In the genomic region with DNA sequence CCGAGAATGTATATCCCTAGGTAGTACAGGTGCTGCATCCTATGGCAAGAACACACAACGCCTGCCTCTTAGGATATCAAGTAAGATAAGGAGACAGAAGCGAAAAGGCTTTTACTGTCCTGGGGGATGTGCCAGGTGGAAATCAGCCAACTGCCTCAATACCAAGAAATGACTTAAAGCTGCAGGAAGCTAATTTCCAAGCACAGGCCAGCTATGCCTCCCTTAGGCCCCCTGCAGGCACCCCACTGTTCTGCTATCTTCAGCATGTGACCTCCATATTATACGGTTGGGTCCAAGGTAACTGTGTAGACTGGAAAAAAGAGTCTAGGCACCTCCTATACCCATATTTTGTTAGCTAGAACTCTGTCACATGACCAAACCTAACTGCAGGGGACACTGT, we compare ENCODE assay signal across 11 mouse cellular contexts. TPM values are rescaled to one million over a fixed set of nuclear protein-coding genes. Genes with fewer than 3 reads are reported as not detected.
DNase-seq lines count a peak whose midpoint lies in the region; TF ChIP-seq lines count a peak whose summit lies in the region.
"Had no signal": no experiment of that assay in that cellular context is flagged by ENCODE, and none has a peak within 500 bp of the region (broad histone marks: within the 10 kb centered on the region; RNA-seq: fewer than 3 reads in every experiment).

No protein-coding gene starts in this region.

- intact Hi-C loops in left cerebral cortex, adult 2 months (cut with DNase I), result no loop called here
- intact Hi-C loops in left cerebral cortex, postnatal 25 days (cut with DNase I), result no loop called here

- no peak overlapping the region for H3K4me2 ChIP-seq in CH12.LX (ENCODE audit: insufficient read depth, low read depth, poor library complexity, severe bottlenecking)
- H3K4me2 ChIP-seq: embryonic facial prominence, embryonic 12.5 days; lung, embryonic 15.5 days had no signal

- TF ChIP-seq RAD21 in CH12.LX (IDR thresholded peaks at IDR 0.05; ENCODE audit: low read depth, low read length), result peak; percentile 9

- TF ChIP-seq EP300 in CH12.LX (IDR thresholded peaks at IDR 0.05; ENCODE audit: low read length), result no peak

- peaks cover 30 to 63% of the 10 kb centered on the region in 2 experiments for H3K4me1 ChIP-seq in CH12.LX (ENCODE audit: control insufficient read depth in 1 of 2, insufficient read depth in 2 of 2)
- H3K4me1 ChIP-seq: embryonic facial prominence, embryonic 12.5 days had no signal

- H3K9ac ChIP-seq in CH12.LX (ENCODE audit: insufficient read depth, low read depth), result no peak overlapping the region
- H3K9ac ChIP-seq: embryonic facial prominence, embryonic 12.5 days; lung, embryonic 15.5 days had no signal

- peaks cover 0 to 37% of the 10 kb centered on the region in 2 experiments for H3K36me3 ChIP-seq in CH12.LX (replicated peaks in 1 of 2; ENCODE audit: control insufficient read depth in 1 of 2, insufficient read depth in 1 of 2, low read length in 1 of 2)
- H3K36me3 ChIP-seq: embryonic facial prominence, embryonic 12.5 days; lung, embryonic 15.5 days had no signal

- no peaks in the 10 kb centered on the region for H3K9me3 ChIP-seq in CH12.LX (replicated peaks; ENCODE audit: low read length)
- H3K9me3 ChIP-seq: embryonic facial prominence, embryonic 12.5 days; lung, embryonic 15.5 days had no signal

- in situ Hi-C loops in CH12.LX (cut with MboI; ENCODE audit: low pct_ligation_motif_present, low pct_unique_long_range_greater_than_20kb, low sequenced_read_pairs), result no loop called here

- TF ChIP-seq POLR2A in CH12.LX (IDR thresholded peaks at IDR 0.05; ENCODE audit: low read depth, low read length), result no peak

- no peak overlapping the region for H3K4me3 ChIP-seq in left cerebral cortex, adult 2 months
- H3K4me3 ChIP-seq in CH12.LX (replicated peaks in 1 of 3; ENCODE audit: low read depth in 2 of 3, low read length in 2 of 3, poor library complexity in 1 of 3), result no peak overlapping the region
- H3K4me3 ChIP-seq: embryonic facial prominence, embryonic 12.5 days; lung, embryonic 15.5 days had no signal

- no peaks in the 10 kb centered on the region for H3K27me3 ChIP-seq in CH12.LX (replicated peaks)
- H3K27me3 ChIP-seq: embryonic facial prominence, embryonic 12.5 days; lung, embryonic 15.5 days had no signal

- TF ChIP-seq CTCF in left cerebral cortex, adult 2 months (IDR thresholded peaks at IDR 0.05), result peak; percentile 1; the same call in 1 of the 2 replicates
- peak in 1 of 2 experiments; percentile 33; a peak in 2 of 4 replicates for TF ChIP-seq CTCF in CH12.LX (conservative IDR thresholded peaks at IDR 0.05 in 1 of 2, IDR thresholded peaks at IDR 0.05 in 1 of 2; ENCODE audit: low read depth in 2 of 2, low read length in 2 of 2)

- dilution Hi-C loops in CH12.LX (cut with MboI; ENCODE audit: extremely low pct_ligation_motif_present, extremely low pct_unique_long_range_greater_than_20kb, low sequenced_read_pairs), result no loop called here

- peak; percentile 41 for DNase-seq in gastrocnemius, postnatal 10 days
- DNase-seq in gastrocnemius, adult 18-20 months (ENCODE audit: low spot score), result no peak
- no peak for DNase-seq in left cerebral cortex, adult 2 months (ENCODE audit: extremely low spot score in 1 of 2, low spot score in 2 of 2)
- DNase-seq in left cerebral cortex, postnatal 25 days (ENCODE audit: low spot score in 2 of 2), result no peak
- DNase-seq in CH12.LX (ENCODE audit: extremely low read depth), result no peak
- DNase-seq in kidney, postnatal 25 days, result peak; percentile 52 to 65
- no peak for DNase-seq in urinary bladder, postnatal 10 days (ENCODE audit: low spot score)
- no peak for DNase-seq in B cell, adult 2 months
- DNase-seq: cerebellum, adult 2 months had no signal

- H3K27ac ChIP-seq in left cerebral cortex, adult 2 months, result no peak overlapping the region
- no peak overlapping the region for H3K27ac ChIP-seq in CH12.LX (ENCODE audit: insufficient read depth, low read depth)
- H3K27ac ChIP-seq: embryonic facial prominence, embryonic 12.5 days; lung, embryonic 15.5 days had no signal

- H3K79me2 ChIP-seq in CH12.LX (replicated peaks; ENCODE audit: control insufficient read depth, extremely low read depth, insufficient read depth, poor library complexity, severe bottlenecking), result no peaks in the 10 kb centered on the region

TF ChIP-seq in CH12.LX, 34 proteins besides CTCF, POLR2A, EP300 and RAD21:
- TF ChIP-seq MYC (IDR thresholded peaks at IDR 0.05; ENCODE audit: low read depth, low read length) (0 out of 2 replicates have a peak, but pooled peaks have one; percentile 24), BHLHE40 (IDR thresholded peaks at IDR 0.05; ENCODE audit: low read depth, low read length) (0 out of 2 replicates have a peak, but pooled peaks have one; percentile 9), SMC3 (IDR thresholded peaks at IDR 0.05; ENCODE audit: low read depth, low read length) (peak; percentile 10; the same call in 1 of the 2 replicates), POLR2AphosphoS2 (IDR thresholded peaks at IDR 0.05; ENCODE audit: low read depth, low read length) (no peak), ZKSCAN1 (IDR thresholded peaks at IDR 0.05; ENCODE audit: borderline replicate concordance, low read depth, low read length) (no peak), CHD2 (IDR thresholded peaks at IDR 0.05; ENCODE audit: low read length) (no peak), UBTF (IDR thresholded peaks at IDR 0.05; ENCODE audit: low read depth, low read length) (no peak), USF2 (conservative IDR thresholded peaks at IDR 0.05; ENCODE audit: low read depth, low read length) (no peak), JUN (IDR thresholded peaks at IDR 0.05; ENCODE audit: insufficient read depth, low read depth, low read length) (no peak), MEF2A (IDR thresholded peaks at IDR 0.05; ENCODE audit: borderline replicate concordance, low read depth, low read length) (no peak), TCF12 (IDR thresholded peaks at IDR 0.05; ENCODE audit: low read depth, low read length) (no peak), KAT2A (IDR thresholded peaks at IDR 0.05; ENCODE audit: insufficient replicate concordance, low read length) (no peak)
TF ChIP-seq in CH12.LX: peak in this region for 3.

RNA-seq across cellular contexts. Expression of a gene that starts 44.7 kb away (rescaled TPM):
- 10 to 100 TPM; 13.2 to 21.0 TPM for total RNA-seq in gastrocnemius, postnatal 10 days (2021)
- 1 to 10 TPM; 7.8 to 9.1 TPM for total RNA-seq in gastrocnemius, adult 18-20 months (2021)
- total RNA-seq in left cerebral cortex, adult 2 months (2021), result 1 to 10 TPM; 3.8 to 5.9 TPM
- total RNA-seq in left cerebral cortex, postnatal 25 days (2021), result 1 to 10 TPM; 2.7 to 3.1 TPM
- total RNA-seq in CH12.LX (2012; rRNA removed) (6.5 and 8.4 TPM in 2 replicates), CH12.LX (2014; rRNA removed) (2.4 and 3.3 TPM in 2 replicates)
- polyA plus RNA-seq in CH12.LX (2012; ENCODE audit: insufficient read length, low read depth), result 9.0 and 10.0 TPM in 2 replicates

Comparison
In these comparisons a context has a peak if more than half of its experiments do, and no peak if none do; other contexts are left out.
1. DNase-seq: peak in gastrocnemius, postnatal 10 days (single experiment) and kidney, postnatal 25 days (2 of 2); none in gastrocnemius, adult 18-20 months (single experiment), left cerebral cortex, adult 2 months (0 of 2), left cerebral cortex, postnatal 25 days (0 of 2), CH12.LX (single experiment), urinary bladder, postnatal 10 days (single experiment) and B cell, adult 2 months (0 of 2).